Mouse (Mus musculus): ENCODE measurements around the gene Col9a2.

GRCm38 (mm10) chr4:121084506-121084905 is 45.3 kb downstream of the Col9a2 start:
- TF ChIP-seq CTCF (IDR thresholded peaks at IDR 0.05; ENCODE audit: insufficient read depth, low read length) (no peak), POLR2A (IDR thresholded peaks at IDR 0.05; ENCODE audit: borderline replicate concordance, extremely low read depth, low read depth, low read length) (no peak)
